Mouse (Mus musculus) liver, postnatal 0 days (tissue): ENCODE results near the gene Napsa. TPM values are rescaled to one million over a fixed set of nuclear protein-coding genes. Genes with fewer than 3 reads are reported as not detected.

Experiments used
- ATAC-seq: fragments of 200-750 bp; cut with Nextera tagmentation; 2 replicates; pipeline ENCODE4 v1.8.0; 2017; ENCODE audit warnings: mild to moderate bottlenecking, moderate library complexity
- DNase-seq: peaks from one replicate; pipeline ENCODE4 v3.0.0-alpha.2; 2016
- H3K27ac ChIP-seq: fragments of 300-500 bp; sonication (generic); 2 replicates; pipeline ENCODE4 v1.5.1; 2014; ENCODE audit warnings: antibody characterized with exemption, moderate library complexity, mild to moderate bottlenecking, low read depth
- H3K27me3 ChIP-seq: fragments of 300-500 bp; sonication (generic); 2 replicates; pipeline ENCODE4 v1.6.1; 2014; ENCODE audit warnings: low read length, control low read depth, mixed read lengths; ENCODE audit not compliant: insufficient read depth
- H3K36me3 ChIP-seq: fragments of 300-500 bp; sonication (generic); replicated peaks from 2 replicates; pipeline ENCODE4 v1.6.1; 2014; ENCODE audit warnings: mild to moderate bottlenecking, control low read depth, low read length, moderate library complexity, mixed read lengths; ENCODE audit not compliant: insufficient read depth
- H3K4me1 ChIP-seq: fragments of 300-500 bp; sonication (generic); 2 replicates; pipeline ENCODE4 v1.6.1; 2014; ENCODE audit warnings: antibody characterized with exemption, mild to moderate bottlenecking, control low read depth; ENCODE audit not compliant: insufficient read depth
- H3K4me2 ChIP-seq: fragments of 300-500 bp; sonication (generic); 2 replicates; pipeline ENCODE4 v1.6.1; 2014; ENCODE audit warnings: low read depth, mild to moderate bottlenecking, low read length, moderate library complexity, mixed read lengths
- H3K4me3 ChIP-seq: fragments of 300-500 bp; sonication (generic); 2 replicates; pipeline ENCODE4 v1.5.1; 2014; ENCODE audit warnings: low read depth, low read length
- H3K9ac ChIP-seq: fragments of 300-500 bp; sonication (generic); replicated peaks from 2 replicates; pipeline ENCODE4 v1.6.1; 2014; ENCODE audit warnings: mild to moderate bottlenecking, moderate library complexity
- H3K9me3 ChIP-seq: fragments of 300-500 bp; sonication (generic); 2 replicates; pipeline ENCODE4 v1.6.1; 2016; ENCODE audit warnings: mild to moderate bottlenecking, control low read depth, low read length, mixed read lengths
- CTCF ChIP-seq: sonication (generic); IDR thresholded peaks from 2 replicates; pipeline ENCODE4 v1.5.1; 2016; ENCODE audit warnings: antibody characterized with exemption, low read depth
- EP300 ChIP-seq: IDR thresholded peaks from 2 replicates; pipeline ENCODE4 v1.6.1; 2016; ENCODE audit warnings: antibody characterized with exemption, low read depth, mild to moderate bottlenecking
- WGBS: fragments of 180-500 bp; shearing (Covaris S2); extraction: QIAGEN DNeasy Blood & Tissue Kit; methylation state at CpG from one replicate; pipeline ENCODE4 v1.1.7; 2014; ENCODE audit not compliant: insufficient replicate concordance; 5-methylcytosine and 5-hydroxymethylcytosine counted together
- polyA plus RNA-seq: library from polyadenylated mRNA; unstranded; fragments of >200 nt; fragmentation: Nextera tagmentation; extraction: Ambion mirVana; gene quantifications from 2 replicates; pipeline ENCODE4 v1.2.1, GENCODE M21; 2015

Gene Napsa
- polyA plus RNA-seq, 1 experiment from 2014 or later, result 17.8 TPM

- 0 out of 2 replicates have a peak, but pooled peaks cover 2% of the 10 kb centered on the region for H3K27me3 ChIP-seq
- H3K27ac ChIP-seq, result peak overlapping the region; percentile 71
- no peak overlapping the region for H3K9ac ChIP-seq
- H3K4me1 ChIP-seq, result peaks cover 9% of the 10 kb centered on the region; the same call in 1 of the 2 replicates
- WGBS, result 68% methylated on average over 4 of the region's 4 CpGs
- H3K9me3 ChIP-seq, result no peaks in the 10 kb centered on the region
- ATAC-seq (no peak), DNase-seq (no peak)
- no peak overlapping the region for H3K4me3 ChIP-seq
- H3K4me2 ChIP-seq, result peak overlapping the region; percentile 59
- no peaks in the 10 kb centered on the region for H3K36me3 ChIP-seq
- TF ChIP-seq CTCF (no peak), EP300 (no peak)
Observed at GRCm38 (mm10) chr7:44571811-44572210, 369 bp upstream of the Napsa start.

GRCm38 (mm10) chr7:44572956-44573484 is 840 bp downstream of the Napsa start:
- DNase-seq (no peak), ATAC-seq (no peak)
- Histone ChIP-seq H3K27ac (peak overlapping the region; percentile 71), H3K27me3 (no peaks in the 10 kb centered on the region), H3K4me1 (peaks cover 9% of the 10 kb centered on the region; the same call in 1 of the 2 replicates), H3K4me3 (peak overlapping the region; percentile 36), H3K36me3 (no peaks in the 10 kb centered on the region), H3K9ac (0 out of 2 replicates have a peak overlapping the region, but pooled peaks have one; percentile 21), H3K4me2 (peak overlapping the region; percentile 59), H3K9me3 (no peaks in the 10 kb centered on the region)
- WGBS, result 35% methylated on average over 5 of the region's 5 CpGs
- TF ChIP-seq EP300, result no peak
- no peak for TF ChIP-seq CTCF

GRCm38 (mm10) chr7:44576333-44576844 is 4.2 kb downstream of the Napsa start:
- H3K27ac ChIP-seq, result no peak overlapping the region
- 0 out of 2 replicates have a peak, but pooled peaks cover 3% of the 10 kb centered on the region for H3K4me1 ChIP-seq
- no peaks in the 10 kb centered on the region for H3K27me3 ChIP-seq
- WGBS, result 53% methylated on average over 5 of the region's 5 CpGs
- DNase-seq (no peak), ATAC-seq (no peak)
- H3K4me2 ChIP-seq, result no peak overlapping the region
- no peak overlapping the region for H3K4me3 ChIP-seq
- H3K36me3 ChIP-seq, result no peaks in the 10 kb centered on the region; the same call in 1 of the 2 replicates
- H3K9me3 ChIP-seq, result no peaks in the 10 kb centered on the region
- TF ChIP-seq EP300, result no peak
- no peak for TF ChIP-seq CTCF
- no peak overlapping the region for H3K9ac ChIP-seq

- WGBS, result 67% methylated on average over 6 of the region's 6 CpGs
Observed at GRCm38 (mm10) chr7:44581637-44582036, 9.5 kb downstream of the Napsa start.

GRCm38 (mm10) chr7:44582709-44583108 is 10.5 kb downstream of the Napsa start:
- no peak for DNase-seq
- H3K36me3 ChIP-seq, result no peaks in the 10 kb centered on the region; the same call in 1 of the 2 replicates
- TF ChIP-seq CTCF (no peak), EP300 (no peak)
- no peaks in the 10 kb centered on the region for H3K9me3 ChIP-seq
- H3K27me3 ChIP-seq, result peaks cover 22% of the 10 kb centered on the region
- ATAC-seq, result no peak
- 0 out of 2 replicates have a peak, but pooled peaks cover 4% of the 10 kb centered on the region for H3K4me1 ChIP-seq
- H3K9ac ChIP-seq, result no peak overlapping the region
- H3K4me3 ChIP-seq, result no peak overlapping the region
- WGBS, result 50% methylated on average over 5 of the region's 5 CpGs
- H3K27ac ChIP-seq, result no peak overlapping the region
- no peak overlapping the region for H3K4me2 ChIP-seq

More at GRCm38 (mm10) chr7:44581637-44582036, 9.5 kb downstream of the Napsa start:
- Histone ChIP-seq H3K4me3 (no peak overlapping the region), H3K4me2 (no peak overlapping the region), H3K27ac (no peak overlapping the region), H3K36me3 (no peaks in the 10 kb centered on the region; the same call in 1 of the 2 replicates), H3K9me3 (no peaks in the 10 kb centered on the region), H3K27me3 (peaks cover 11% of the 10 kb centered on the region), H3K9ac (no peak overlapping the region), H3K4me1 (no peaks in the 10 kb centered on the region)
- ATAC-seq, result no peak
- no peak for DNase-seq
- TF ChIP-seq CTCF (no peak), EP300 (no peak)

- H3K27ac ChIP-seq, result no peak overlapping the region
- H3K4me3 ChIP-seq, result no peak overlapping the region
- TF ChIP-seq CTCF, result no peak
- TF ChIP-seq EP300, result no peak
- H3K9ac ChIP-seq, result no peak overlapping the region
- no peak for DNase-seq
- H3K36me3 ChIP-seq, result no peaks in the 10 kb centered on the region; the same call in 1 of the 2 replicates
- H3K9me3 ChIP-seq, result no peaks in the 10 kb centered on the region
- H3K4me1 ChIP-seq, result 0 out of 2 replicates have a peak, but pooled peaks cover 4% of the 10 kb centered on the region
- ATAC-seq, result no peak
- 68% methylated on average over 1 of the region's 1 CpGs for WGBS
- H3K4me2 ChIP-seq, result no peak overlapping the region
- H3K27me3 ChIP-seq, result peaks cover 26% of the 10 kb centered on the region
Observed at GRCm38 (mm10) chr7:44583146-44583545, 11.0 kb downstream of the Napsa start.
